Mouse (Mus musculus) gastrocnemius, postnatal 10 days (tissue): ENCODE measurements around the gene Rpl18a. TPM values are rescaled to one million over a fixed set of nuclear protein-coding genes. Genes with fewer than 3 reads are reported as not detected.

Experiments
- DNase-seq: peaks from one replicate; pipeline ENCODE4 v3.0.0; 2021; ENCODE audit warnings: mixed read lengths
- microRNA-seq, 2 experiments: library from miRNA; unstranded; fragments of <30 nt; microRNA quantifications; one replicate each; pipeline ENCODE4 v1.2.0; 2021
- total RNA-seq, 2 experiments: library from RNA; stranded (reverse); gene quantifications; 2 replicates each; pipeline ENCODE4 v1.2.3; 2021

Gene Rpl18a
- total RNA-seq, 2 experiments from 2014 or later = 1,533 to 1,604 TPM

DNA sequence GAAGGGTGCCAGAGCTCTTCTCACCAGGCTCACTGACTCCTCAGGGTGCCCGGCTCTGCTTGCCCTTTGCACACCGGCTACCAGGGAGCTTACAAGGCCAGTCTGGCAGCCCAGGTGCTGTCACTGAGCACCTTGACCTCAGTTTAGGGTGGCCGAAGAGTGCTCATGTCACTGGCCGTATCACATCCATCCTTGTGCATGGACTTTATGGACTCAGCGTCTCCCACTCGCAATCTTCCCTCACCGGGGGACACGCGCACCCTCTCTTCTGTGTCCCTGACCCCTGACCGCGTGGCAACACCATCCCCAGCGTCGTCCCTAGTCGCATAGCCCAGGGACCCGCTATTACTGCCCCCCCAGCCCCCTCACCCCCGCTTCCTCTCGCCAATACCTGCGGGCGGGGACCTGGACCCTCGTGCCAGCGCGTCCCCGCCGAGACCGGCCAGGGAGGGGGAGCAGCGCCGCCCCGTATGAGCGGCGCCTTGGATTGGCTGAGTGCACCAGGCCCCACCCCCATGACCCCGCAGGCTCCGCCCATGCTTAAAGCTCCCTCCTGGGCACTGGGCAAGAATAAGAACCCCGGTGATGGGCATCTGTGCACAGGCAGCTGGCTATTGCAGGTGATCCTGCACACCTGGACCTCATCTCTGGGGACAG lies 40.5 kb downstream of the Rpl18a start:
- DNase-seq = peak; percentile 71

DNA sequence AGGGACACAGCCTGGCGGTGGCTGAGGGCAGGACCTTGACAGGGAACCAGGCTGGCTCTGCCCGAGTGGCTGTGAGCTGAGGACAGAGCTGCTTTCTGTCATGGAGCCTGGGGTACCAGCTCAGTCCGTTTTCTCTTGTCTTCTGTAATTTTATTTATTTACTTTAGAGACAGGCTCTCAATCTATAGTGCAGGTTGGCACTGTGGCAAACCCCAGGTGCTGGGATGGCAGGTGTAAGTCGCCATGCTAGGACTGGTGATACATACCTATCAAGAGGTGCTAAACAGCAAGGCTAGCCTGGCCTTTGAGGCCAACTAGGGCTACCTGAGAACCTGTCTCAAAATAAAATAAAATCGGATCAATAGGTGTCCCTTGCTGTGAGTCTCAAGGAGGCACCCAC lies 41.2 kb downstream of the Rpl18a start:
- no peak for DNase-seq

GRCm38 (mm10) chr8:70853863-70854262 lies 43.3 kb downstream of the Rpl18a start:
- no peak for DNase-seq

GRCm38 (mm10) chr8:70852595-70853231 lies 44.5 kb downstream of the Rpl18a start:
- DNase-seq = no peak

- no peak for DNase-seq
Measured at GRCm38 (mm10) chr8:70851837-70852236, 45.4 kb downstream of the Rpl18a start.

DNA sequence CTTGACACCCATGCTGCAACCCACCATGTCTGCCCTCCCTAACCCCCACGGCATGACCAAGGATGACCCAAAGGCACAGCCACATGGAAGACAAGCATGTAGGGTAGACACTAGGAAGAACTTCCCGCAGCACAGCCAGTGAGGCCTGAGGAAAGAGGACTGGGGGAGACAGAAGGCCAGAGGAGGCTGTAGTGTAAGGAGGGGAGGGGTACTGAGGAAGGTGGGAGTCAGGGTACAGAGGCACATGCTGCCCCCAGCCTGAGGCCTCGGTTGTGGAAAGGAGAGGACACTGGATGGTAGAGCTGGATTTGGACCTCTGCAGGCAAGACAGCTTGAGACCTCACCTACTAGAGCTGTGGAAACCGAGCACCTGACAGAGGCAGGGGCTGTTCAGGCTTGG lies 46.3 kb downstream of the Rpl18a start:
- DNase-seq = no peak

GRCm38 (mm10) chr8:70850132-70850845 lies 46.9 kb downstream of the Rpl18a start:
- no peak for DNase-seq

- no peak for DNase-seq
Measured at GRCm38 (mm10) chr8:70849333-70849990, 47.8 kb downstream of the Rpl18a start.

DNA sequence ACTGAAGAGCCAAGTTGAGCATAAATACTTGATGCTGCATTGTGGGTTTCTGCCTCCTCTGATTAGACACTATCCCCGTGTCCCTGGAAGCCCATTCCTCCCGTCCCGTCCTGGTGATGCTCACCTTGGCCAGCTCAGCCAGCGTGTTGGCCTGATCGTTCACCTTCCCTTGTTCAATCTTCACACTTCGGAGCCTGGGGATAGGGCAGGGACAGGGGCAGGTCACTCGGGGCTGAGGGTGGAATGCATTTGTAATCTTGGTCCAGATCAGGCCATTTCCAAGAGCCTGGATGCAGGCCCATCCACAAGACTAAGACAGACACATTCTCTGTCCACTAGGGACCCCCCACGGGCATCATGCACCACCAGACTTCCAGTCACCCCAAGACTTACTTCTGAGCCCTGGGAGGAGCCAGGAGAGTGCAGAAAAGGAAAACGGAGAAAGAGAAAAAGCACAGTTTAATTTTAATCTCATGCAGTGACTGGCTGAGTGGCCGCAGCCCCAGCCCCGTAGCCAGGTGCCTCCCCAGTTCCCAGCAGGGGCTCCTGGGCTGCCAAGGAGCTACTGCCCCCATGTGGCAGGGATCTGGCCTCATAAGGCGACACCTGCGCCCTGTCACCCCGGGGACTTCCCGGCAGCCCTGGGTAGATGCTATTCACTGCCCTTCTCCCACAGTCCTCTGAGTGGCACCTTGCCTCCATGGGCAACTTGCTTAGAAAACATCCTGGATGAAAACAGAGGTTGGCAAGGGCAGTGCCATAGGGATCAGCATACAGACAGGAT lies 50.6 kb downstream of the Rpl18a start:
- no peak for DNase-seq

DNA sequence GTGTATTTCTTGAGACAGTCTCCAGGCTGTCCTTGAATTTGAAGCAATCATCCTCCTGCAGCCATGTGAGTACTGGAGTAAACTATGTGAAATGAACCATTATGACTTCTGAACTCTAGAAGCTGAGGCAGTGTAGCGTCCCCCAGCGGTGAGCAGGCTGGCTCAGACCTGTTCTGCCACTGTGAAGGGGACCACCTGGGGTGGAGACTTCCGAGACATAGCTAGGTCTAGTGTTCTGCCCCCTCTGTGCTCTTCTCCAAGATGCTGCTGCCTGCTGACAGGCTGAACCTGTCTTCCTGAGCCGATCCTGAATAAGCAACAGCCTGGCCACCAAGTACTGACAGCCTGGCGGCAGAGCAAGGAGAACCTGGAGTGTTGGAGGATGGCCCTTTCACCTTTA lies 52.1 kb downstream of the Rpl18a start:
- no peak for DNase-seq

Small RNAs within 50 kb of the gene (microRNA-seq; reads per million reads assigned to microRNA genes)
- gene Mir1969 = 1.6 to 2.8 reads per million in 2 experiments
- 0.64 to 2.0 reads per million in 2 experiments for gene Mir7067

Other genes with a start within 250 kb of the Rpl18a start
- 10 to 100 TPM; 22.5 to 23.4 TPM for gene Pgpep1, start 237.0 kb downstream of the Rpl18a start, total RNA-seq
- 10 to 100 TPM; 82.3 to 83.0 TPM for gene Lsm4, start 224.2 kb downstream of the Rpl18a start, total RNA-seq
- gene Jund, start 198.5 kb downstream of the Rpl18a start, total RNA-seq = 100 to 1,000 TPM in 1 of 2 experiments, 10 to 100 TPM in 1; 79.2 to 130 TPM
- not detected for gene Iqcn, start 194.0 kb downstream of the Rpl18a start, total RNA-seq
- not detected for gene Gm3336, start 178.9 kb downstream of the Rpl18a start, total RNA-seq
- gene Pde4c, start 173.7 kb downstream of the Rpl18a start, total RNA-seq = 1 to 10 TPM; 2.5 to 3.0 TPM
- 10 to 100 TPM; 44.6 to 50.4 TPM for gene Rab3a, start 142.7 kb downstream of the Rpl18a start, total RNA-seq
- gene Mpv17l2, start 136.5 kb downstream of the Rpl18a start, total RNA-seq = 10 to 100 TPM; 30.1 to 31.4 TPM
- gene Pik3r2, start 120.7 kb downstream of the Rpl18a start, total RNA-seq = 10 to 100 TPM; 39.4 to 47.2 TPM
- gene Mast3, start 92.4 kb downstream of the Rpl18a start, total RNA-seq = 1 to 10 TPM; 7.2 to 8.9 TPM
- gene Il12rb1, start 89.0 kb downstream of the Rpl18a start, total RNA-seq = under 1 TPM; 0.16 to 0.23 TPM
- gene Arrdc2, start 57.7 kb downstream of the Rpl18a start, total RNA-seq = 10 to 100 TPM in 1 of 2 experiments, 1 to 10 TPM in 1; 4.3 to 27.1 TPM
- gene Kcnn1, start 34.2 kb downstream of the Rpl18a start, total RNA-seq = 1 to 10 TPM; 3.7 to 3.8 TPM
- 10 to 100 TPM; 42.8 to 45.0 TPM for gene Ccdc124, start 23.5 kb downstream of the Rpl18a start, total RNA-seq
- gene Slc5a5, start 4.7 kb downstream of the Rpl18a start, total RNA-seq = under 1 TPM in 1 of 2 experiments, not detected in 1; 0.09 TPM
- 10 to 100 TPM; 17.3 to 24.5 TPM for gene Map1s, start 8.5 kb upstream of the Rpl18a start, total RNA-seq